28 mouse cellular contexts compared by ENCODE assay signal in genomic region chr6:137716802-137717201, GRCm38 (mm10). TPM values are rescaled to one million over a fixed set of nuclear protein-coding genes. Genes with fewer than 3 reads are reported as not detected.
DNase-seq lines count a peak whose midpoint lies in the region; ATAC-seq and TF ChIP-seq lines count a peak whose summit lies in the region.
"Had no signal": no experiment of that assay in that cellular context is flagged by ENCODE, and none has a peak within 500 bp of the region (broad histone marks: within the 10 kb centered on the region; RNA-seq: fewer than 3 reads in every experiment).

No protein-coding gene starts in this region.

- intact Hi-C loops in heart, postnatal 10 days (cut with DNase I): no loop called here

- no peaks in the 10 kb centered on the region for H3K4me1 ChIP-seq in lung, postnatal 0 days (ENCODE audit: insufficient read depth, low read depth, low read length)
- H3K4me1 ChIP-seq in midbrain, postnatal 0 days (ENCODE audit: insufficient read depth, low read length): 0 out of 2 replicates have a peak, but pooled peaks cover 8% of the 10 kb centered on the region
- H3K4me1 ChIP-seq: embryonic facial prominence, embryonic 15.5 days; heart, embryonic 12.5 days; limb, embryonic 15.5 days had no signal

- H3K27ac ChIP-seq in lung, postnatal 0 days (ENCODE audit: low read length): no peak overlapping the region
- no peak overlapping the region for H3K27ac ChIP-seq in midbrain, postnatal 0 days (ENCODE audit: low read depth, low read length)
- H3K27ac ChIP-seq: embryonic facial prominence, embryonic 15.5 days; forebrain, embryonic 15.5 days; hindbrain, embryonic 12.5 days; left cerebral cortex, adult 2 months; limb, embryonic 15.5 days; midbrain, embryonic 13.5 days; neural tube, embryonic 12.5 days had no signal

- 37% methylated on average over 5 of the region's 5 CpGs for WGBS in lung, postnatal 0 days
- 59% methylated on average over 5 of the region's 5 CpGs for WGBS in midbrain, postnatal 0 days

- DNase-seq in heart, adult 11 months: peak; percentile 85
- DNase-seq in heart, postnatal 10 days: no peak
- no peak for DNase-seq in lung, postnatal 0 days (ENCODE audit: low spot score)
- no peak for DNase-seq in lung, adult 18-20 months
- DNase-seq in midbrain, postnatal 0 days (ENCODE audit: low spot score): no peak
- no peak for DNase-seq in right cerebral cortex, postnatal 25 days
- DNase-seq: adrenal gland, postnatal 14 days; cerebellum, adult 2 months; cerebellum, postnatal 36 days; embryo, embryonic 11 days; gastrocnemius, postnatal 14 days; heart, adult 18-20 months; heart, postnatal 14 days; kidney, postnatal 36 days; layer of hippocampus, adult 9-11 months; left cerebral cortex, postnatal 4 days; lung, postnatal 10 days; right cerebral cortex, postnatal 4 days had no signal

- H3K4me2 ChIP-seq in lung, postnatal 0 days (replicated peaks; ENCODE audit: low read depth, low read length): no peak overlapping the region
- no peak overlapping the region for H3K4me2 ChIP-seq in midbrain, postnatal 0 days (ENCODE audit: low read depth, low read length, poor library complexity, severe bottlenecking)
- H3K4me2 ChIP-seq: embryonic facial prominence, embryonic 15.5 days; forebrain, embryonic 15.5 days; heart, embryonic 12.5 days; hindbrain, embryonic 12.5 days; limb, embryonic 15.5 days; midbrain, embryonic 13.5 days; neural tube, embryonic 12.5 days had no signal

- no peaks in the 10 kb centered on the region for H3K27me3 ChIP-seq in lung, postnatal 0 days (replicated peaks; ENCODE audit: insufficient read depth, low read length)
- no peaks in the 10 kb centered on the region for H3K27me3 ChIP-seq in midbrain, postnatal 0 days (ENCODE audit: insufficient read depth, low read length)
- H3K27me3 ChIP-seq: embryonic facial prominence, embryonic 15.5 days; forebrain, embryonic 15.5 days; heart, embryonic 12.5 days; hindbrain, embryonic 12.5 days; limb, embryonic 15.5 days; midbrain, embryonic 13.5 days; neural tube, embryonic 12.5 days had no signal

- 0 out of 2 replicates have a peak, but pooled peaks have one; percentile 17 for ATAC-seq in lung, postnatal 0 days
- ATAC-seq in megakaryocyte-erythroid progenitor cell, adult 5-6 weeks (replicated peaks; ENCODE audit: low FRiP score, low TSS enrichment, poor library complexity, severe bottlenecking): peak; percentile 66
- no peak for ATAC-seq in midbrain, postnatal 0 days (ENCODE audit: low FRiP score)
- ATAC-seq: CD4-positive, CD25-positive, alpha-beta regulatory T cell, adult 4 months; forebrain, embryonic 15.5 days; midbrain, embryonic 13.5 days had no signal

- TF ChIP-seq EP300 in lung, postnatal 0 days (IDR thresholded peaks at IDR 0.05): no peak

- no peaks in the 10 kb centered on the region for H3K36me3 ChIP-seq in lung, postnatal 0 days (ENCODE audit: insufficient read depth, low read length)
- no peaks in the 10 kb centered on the region for H3K36me3 ChIP-seq in midbrain, postnatal 0 days (ENCODE audit: insufficient read depth, low read length)
- H3K36me3 ChIP-seq: embryonic facial prominence, embryonic 15.5 days; forebrain, embryonic 15.5 days; heart, embryonic 12.5 days; hindbrain, embryonic 12.5 days; limb, embryonic 15.5 days; midbrain, embryonic 13.5 days; neural tube, embryonic 12.5 days had no signal

- no peak overlapping the region for H3K9ac ChIP-seq in lung, postnatal 0 days (replicated peaks; ENCODE audit: low read depth)
- no peak overlapping the region for H3K9ac ChIP-seq in midbrain, postnatal 0 days (replicated peaks; ENCODE audit: low read length, poor library complexity, severe bottlenecking)
- H3K9ac ChIP-seq: embryonic facial prominence, embryonic 15.5 days; forebrain, embryonic 15.5 days; heart, embryonic 12.5 days; hindbrain, embryonic 12.5 days; limb, embryonic 15.5 days; midbrain, embryonic 13.5 days; neural tube, embryonic 12.5 days had no signal

- H3K9me3 ChIP-seq in lung, postnatal 0 days (ENCODE audit: low read length): no peaks in the 10 kb centered on the region
- no peaks in the 10 kb centered on the region for H3K9me3 ChIP-seq in midbrain, postnatal 0 days (ENCODE audit: low read length)
- H3K9me3 ChIP-seq: embryonic facial prominence, embryonic 15.5 days; forebrain, embryonic 15.5 days; heart, embryonic 12.5 days; hindbrain, embryonic 12.5 days; limb, embryonic 15.5 days; midbrain, embryonic 13.5 days; neural tube, embryonic 12.5 days had no signal

- no peak for TF ChIP-seq CTCF in lung, postnatal 0 days (IDR thresholded peaks at IDR 0.05)
- no peak for TF ChIP-seq CTCF in midbrain, postnatal 0 days (IDR thresholded peaks at IDR 0.05)

- no peak overlapping the region for H3K4me3 ChIP-seq in lung, postnatal 0 days (ENCODE audit: low read depth, low read length)
- no peak overlapping the region for H3K4me3 ChIP-seq in midbrain, postnatal 0 days (ENCODE audit: low read depth, low read length)
- H3K4me3 ChIP-seq: embryonic facial prominence, embryonic 15.5 days; forebrain, embryonic 15.5 days; heart, embryonic 12.5 days; hindbrain, embryonic 12.5 days; left cerebral cortex, adult 2 months; limb, embryonic 15.5 days; midbrain, embryonic 13.5 days; neural tube, embryonic 12.5 days had no signal

RNA-seq across cellular contexts. Expression of gene Strap, which starts 18.1 kb away (rescaled TPM):
- 100 to 1,000 TPM in 1 of 2 experiments, 10 to 100 TPM in 1; 99.3 to 106 TPM for total RNA-seq in heart, postnatal 10 days (2021)
- 68.5 and 74.9 TPM in 2 replicates for polyA plus RNA-seq in lung, postnatal 0 days (2015; fragmentation: Nextera tagmentation; extraction: Ambion mirVana)
- total RNA-seq in megakaryocyte-erythroid progenitor cell, adult 5-6 weeks (2014; fragmentation: Nextera tagmentation): 134 and 156 TPM in 2 replicates
- total RNA-seq in megakaryocyte-erythroid progenitor cell, adult 5-6 weeks (2017): 219 and 251 TPM in 2 replicates
- 80.9 and 105 TPM in 2 replicates for total RNA-seq in midbrain, postnatal 0 days (2014; rRNA removed)
- polyA plus RNA-seq in midbrain, postnatal 0 days (2015; fragmentation: Nextera tagmentation; extraction: Ambion mirVana): 164 and 166 TPM in 2 replicates

RNA-seq across cellular contexts. Expression of gene Dera, which starts 37.5 kb away (rescaled TPM):
- 10 to 100 TPM; 14.4 to 16.2 TPM for total RNA-seq in heart, postnatal 10 days (2021)
- 29.4 and 30.7 TPM in 2 replicates for polyA plus RNA-seq in lung, postnatal 0 days (2015; fragmentation: Nextera tagmentation; extraction: Ambion mirVana)
- total RNA-seq in megakaryocyte-erythroid progenitor cell, adult 5-6 weeks (2014; fragmentation: Nextera tagmentation): 54.3 and 55.8 TPM in 2 replicates
- 43.0 and 76.5 TPM in 2 replicates for total RNA-seq in megakaryocyte-erythroid progenitor cell, adult 5-6 weeks (2017)
- total RNA-seq in midbrain, postnatal 0 days (2014; rRNA removed): 7.3 and 8.7 TPM in 2 replicates
- 14.2 and 15.6 TPM in 2 replicates for polyA plus RNA-seq in midbrain, postnatal 0 days (2015; fragmentation: Nextera tagmentation; extraction: Ambion mirVana)
